Mouse (Mus musculus): ENCODE data around the gene Idh1.

Gene Idh1

DNA sequence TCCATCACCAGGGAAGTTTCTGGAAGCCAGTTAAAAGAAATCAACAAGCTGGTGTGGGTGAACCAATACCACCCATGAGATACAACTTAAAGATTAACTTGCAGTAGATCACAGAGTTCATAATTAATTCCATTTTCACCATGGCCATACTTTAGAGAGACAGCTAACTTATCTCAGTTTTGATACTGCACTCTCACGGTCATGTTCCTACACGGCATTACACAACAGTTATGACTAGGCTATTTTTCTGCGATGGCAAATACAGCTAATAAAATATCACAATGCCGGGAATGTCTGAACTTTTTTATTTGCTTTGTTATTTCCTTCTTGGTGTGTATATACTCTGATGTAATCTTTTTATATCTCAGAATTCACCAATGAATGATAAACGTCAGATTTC lies 9.4 kb downstream of the Idh1 start:
- DNase-seq (ENCODE audit: low spot score in 2 of 2), result no peak

DNA sequence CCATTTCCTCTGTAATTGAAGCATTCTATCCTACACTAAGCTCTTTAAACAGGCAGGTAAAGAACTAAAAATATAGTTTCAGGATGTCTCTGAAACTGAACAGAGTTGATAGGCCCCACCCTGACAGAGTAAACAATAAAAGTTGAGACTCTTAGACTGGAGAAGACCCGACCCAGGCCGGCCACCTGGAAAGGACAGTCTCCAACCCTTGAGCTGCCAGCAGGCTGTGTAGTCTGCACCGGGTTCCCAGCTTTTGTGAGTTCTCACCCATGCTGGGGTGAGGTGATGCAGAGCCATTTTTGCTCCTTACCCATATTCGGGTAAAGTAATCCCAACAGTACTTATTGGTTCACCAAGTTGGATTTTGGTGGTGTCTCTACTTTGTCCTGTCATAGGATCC lies 10.1 kb downstream of the Idh1 start:
- DNase-seq (ENCODE audit: low spot score in 2 of 2), result no peak

DNA sequence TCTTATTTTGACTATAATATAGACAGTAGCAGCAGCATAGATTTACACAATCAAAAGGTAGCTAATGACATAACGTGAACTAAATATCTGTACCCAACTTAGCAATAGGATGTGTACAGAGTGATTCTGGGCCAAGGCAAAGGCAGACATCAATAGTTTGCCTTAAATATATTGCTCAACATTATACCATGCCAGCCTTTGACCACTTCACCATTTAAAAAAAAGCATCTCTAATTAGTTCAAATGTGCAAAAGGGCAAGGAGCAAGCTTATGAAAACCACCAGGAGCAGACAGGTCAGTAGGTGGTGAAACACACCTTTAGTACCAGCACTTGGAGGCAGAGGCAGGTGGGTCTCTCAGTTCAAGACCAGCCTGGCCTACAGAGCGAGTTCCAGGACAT lies 12.6 kb downstream of the Idh1 start:
- no peak for DNase-seq (ENCODE audit: low spot score in 2 of 2)

DNA sequence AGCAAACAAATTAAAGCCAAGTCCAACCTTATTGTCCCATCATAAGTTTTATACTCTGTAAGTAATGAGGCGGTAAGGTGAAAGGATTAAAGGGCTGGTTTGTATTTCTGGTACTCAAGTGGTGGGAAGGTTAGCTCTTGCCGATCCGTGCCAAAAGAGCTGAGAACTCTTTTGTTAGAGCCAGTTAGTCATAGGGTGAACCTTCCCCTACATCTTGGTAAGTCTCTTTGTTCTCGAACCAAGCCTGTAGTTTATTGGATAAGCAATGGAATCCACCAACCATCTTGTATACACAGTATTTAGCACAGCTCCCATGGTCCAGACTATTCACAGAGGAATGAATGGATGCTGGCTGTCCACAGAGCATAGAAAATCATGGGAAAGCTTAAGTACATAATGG lies 14.7 kb downstream of the Idh1 start:
- no peak for DNase-seq (ENCODE audit: low spot score in 2 of 2)

DNA sequence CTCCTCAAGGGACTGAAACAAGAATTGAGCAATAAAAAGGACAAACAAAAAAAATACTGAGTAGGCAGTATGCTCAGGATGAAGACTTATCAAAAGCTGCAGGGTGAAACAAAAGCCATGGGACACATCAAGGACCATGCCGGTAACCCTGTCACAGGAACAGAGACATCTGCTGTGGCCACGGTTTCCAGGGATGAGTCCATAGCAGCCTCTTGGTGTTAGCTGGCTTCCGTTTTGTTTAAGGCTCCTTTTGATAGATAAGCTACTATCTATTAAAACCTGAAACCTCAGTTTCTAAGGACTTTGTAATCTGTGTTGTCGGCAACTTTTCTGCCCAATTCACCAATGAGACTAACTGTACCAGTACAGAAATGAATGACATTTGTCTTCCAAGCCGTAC lies 16.4 kb downstream of the Idh1 start:
- no peak for DNase-seq (ENCODE audit: low spot score in 2 of 2)

DNA sequence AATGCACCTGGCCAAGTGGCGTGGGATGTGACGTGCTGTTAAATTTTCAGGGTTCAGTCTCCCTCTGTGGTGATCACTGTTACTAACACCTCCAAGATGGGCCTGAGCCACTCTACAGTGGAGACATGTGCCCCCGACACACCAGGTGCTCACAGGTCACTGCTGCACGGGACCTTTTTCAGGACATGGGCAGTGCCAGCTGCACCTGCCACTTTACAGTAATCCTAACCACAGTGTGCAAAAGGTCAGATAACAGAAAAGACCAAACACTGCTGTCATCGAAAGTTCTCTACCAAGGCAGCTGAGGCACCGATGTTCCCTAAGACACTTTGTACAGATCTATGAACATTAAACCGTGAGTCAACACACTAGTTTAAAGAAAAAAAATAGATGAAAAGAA lies 16.8 kb downstream of the Idh1 start:
- no peak for DNase-seq (ENCODE audit: low spot score in 2 of 2)

DNA sequence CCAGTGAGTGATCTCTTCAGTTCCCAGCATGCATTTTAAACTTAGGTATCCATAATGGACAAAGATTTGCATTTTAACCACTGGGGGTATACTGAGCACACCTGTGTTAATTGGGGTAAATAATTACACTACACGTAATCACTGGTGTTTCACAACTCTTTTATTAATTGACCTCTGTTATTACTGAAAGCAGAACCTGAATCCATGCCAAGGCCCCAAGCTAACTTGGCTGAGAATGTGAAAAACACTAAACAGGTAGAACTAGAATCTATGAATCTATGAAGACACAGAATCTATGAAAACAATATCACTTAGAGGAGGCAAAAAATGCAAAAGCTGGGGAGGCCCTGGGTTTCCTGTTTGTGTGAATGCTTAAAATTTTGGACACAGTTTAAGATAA lies 18.8 kb downstream of the Idh1 start:
- no peak for DNase-seq (ENCODE audit: low spot score in 2 of 2)

DNA sequence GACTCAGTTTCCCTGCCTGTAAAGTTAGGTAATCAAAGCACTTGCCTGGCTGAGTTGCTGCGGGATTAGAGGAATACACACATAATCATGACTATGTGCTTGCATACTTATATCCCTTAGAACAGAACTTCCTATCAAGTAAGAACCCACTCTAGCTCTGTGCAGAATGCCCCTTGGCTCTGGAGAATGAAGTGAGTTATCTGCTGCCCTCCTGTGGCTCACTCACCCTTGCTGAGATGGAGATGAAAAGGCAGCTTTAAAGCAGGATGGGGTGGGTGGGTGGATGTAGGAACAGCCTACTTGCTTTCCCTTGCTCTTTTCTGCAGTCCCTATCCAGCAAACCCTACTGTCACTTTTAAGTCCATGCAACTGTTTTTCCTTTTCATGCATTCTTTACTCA lies 24.1 kb downstream of the Idh1 start:
- DNase-seq (ENCODE audit: low spot score in 2 of 2), result no peak

DNA sequence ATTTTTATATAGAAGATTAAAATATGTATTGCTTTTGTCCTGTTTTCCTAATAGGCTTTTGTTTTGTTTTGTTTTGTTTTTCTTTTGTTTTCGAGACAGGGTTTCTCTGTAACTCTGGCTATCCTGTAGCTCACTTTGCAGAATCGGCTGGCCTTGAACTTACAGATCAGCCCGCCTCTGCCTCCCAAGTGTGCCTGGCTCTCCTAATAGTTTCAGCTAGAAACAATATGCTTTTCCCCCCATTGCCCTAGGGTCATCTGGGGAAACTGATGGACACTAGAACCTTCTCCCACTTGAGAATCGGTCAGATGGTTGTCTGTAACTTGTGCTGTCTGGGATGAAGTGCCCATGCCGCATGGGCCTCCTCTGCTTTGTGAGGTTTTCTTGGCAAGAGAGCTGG lies 30.2 kb downstream of the Idh1 start:
- DNase-seq (ENCODE audit: low spot score in 2 of 2), result no peak

DNA sequence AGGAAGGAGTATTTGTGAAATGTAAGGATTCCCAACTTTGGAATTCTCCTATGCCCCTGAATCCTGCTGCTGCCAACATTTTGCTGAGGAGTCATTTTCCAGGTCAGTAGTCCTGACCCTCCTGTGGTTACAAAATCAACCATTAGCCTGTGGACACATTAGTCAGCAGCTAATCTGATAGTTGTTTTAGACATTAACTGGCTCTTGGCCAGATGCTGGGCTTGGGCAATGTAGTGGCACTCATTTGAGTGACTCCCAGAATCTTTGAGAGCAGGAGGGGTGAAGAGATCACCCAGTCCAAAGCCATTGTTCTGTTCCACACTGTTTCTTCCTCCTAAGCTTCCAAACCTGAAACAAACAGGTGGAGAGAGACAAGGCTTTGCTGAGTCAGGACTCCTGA lies 31.5 kb downstream of the Idh1 start:
- no peak for DNase-seq (ENCODE audit: low spot score in 2 of 2)

DNA sequence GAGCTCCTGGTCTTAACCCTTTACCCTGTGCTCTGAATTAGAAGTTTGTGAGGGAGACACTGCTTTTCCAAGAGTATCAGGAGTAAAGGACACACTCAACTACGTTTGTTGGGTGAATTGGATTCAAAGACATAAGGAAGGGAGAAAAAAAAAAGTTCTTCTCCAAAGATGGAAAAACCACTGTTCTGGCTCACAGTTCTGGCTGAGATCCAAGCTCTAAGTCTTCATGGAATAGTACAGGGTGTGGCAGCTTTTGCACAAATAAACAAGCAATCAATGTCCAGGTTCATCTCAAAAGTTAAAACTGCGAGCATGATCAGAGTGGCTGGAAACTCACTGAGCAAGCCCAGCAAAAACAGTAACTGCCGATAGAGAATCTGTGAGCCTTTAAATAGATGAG lies 38.3 kb downstream of the Idh1 start:
- no peak for DNase-seq (ENCODE audit: low spot score in 2 of 2)

DNA sequence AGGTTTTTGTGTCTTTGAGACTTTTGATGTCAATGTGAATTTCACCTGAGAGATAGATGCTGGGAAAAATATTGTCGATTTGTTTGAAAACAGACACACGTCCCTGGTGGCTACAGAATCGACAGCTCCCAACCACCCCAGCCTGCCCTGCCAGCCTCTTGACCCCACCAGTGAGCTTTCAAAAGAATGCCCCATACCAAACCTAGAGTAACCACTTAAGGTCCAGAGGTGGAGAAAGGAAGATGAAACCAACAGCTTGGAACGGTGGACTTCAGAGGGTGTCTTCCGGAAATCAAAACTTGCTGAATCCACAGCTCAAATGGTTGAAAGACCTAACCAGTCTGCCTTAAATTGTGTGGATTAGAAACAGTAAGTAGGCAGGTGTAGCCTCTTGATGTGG lies 39.0 kb downstream of the Idh1 start:
- DNase-seq (ENCODE audit: low spot score in 2 of 2), result no peak

DNA sequence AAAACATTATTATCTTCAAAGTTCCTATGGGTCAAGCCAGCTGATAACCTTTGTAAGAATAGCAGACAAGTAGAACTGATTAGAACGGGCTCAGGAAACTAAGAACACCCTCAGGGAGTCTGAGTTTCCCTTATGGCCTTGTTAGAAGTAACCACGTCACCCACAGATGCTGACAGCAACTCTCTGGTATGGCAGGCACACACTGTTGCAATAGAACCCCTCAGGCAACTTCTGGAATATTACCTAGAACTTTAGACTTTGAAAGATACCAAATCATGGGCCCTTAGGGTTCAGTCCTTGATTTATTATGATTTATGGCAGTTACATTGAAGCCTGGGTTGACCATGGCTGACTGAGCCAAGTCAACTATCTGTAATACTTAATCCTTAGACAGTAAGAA lies 39.7 kb downstream of the Idh1 start:
- DNase-seq (ENCODE audit: low spot score in 2 of 2), result no peak

DNA sequence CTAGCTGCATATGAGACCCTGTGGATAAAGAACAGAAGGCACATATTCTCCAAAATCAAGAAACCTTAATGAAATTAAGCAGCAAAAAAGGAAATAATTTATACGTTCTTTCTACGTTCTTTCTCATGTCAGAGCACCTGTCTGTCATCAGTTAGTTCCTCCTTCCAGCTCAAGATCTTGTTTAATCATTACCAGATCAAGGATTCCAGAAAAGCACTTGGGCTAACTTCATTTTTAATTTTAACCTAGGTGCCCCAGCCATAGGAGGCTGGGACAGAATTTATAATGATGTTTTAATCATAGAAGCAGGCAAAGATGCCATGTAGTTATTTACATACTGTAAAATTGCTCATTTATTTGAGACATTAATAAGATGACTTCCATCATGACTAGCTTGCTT lies 41.5 kb downstream of the Idh1 start:
- DNase-seq (ENCODE audit: low spot score in 2 of 2), result no peak

DNA sequence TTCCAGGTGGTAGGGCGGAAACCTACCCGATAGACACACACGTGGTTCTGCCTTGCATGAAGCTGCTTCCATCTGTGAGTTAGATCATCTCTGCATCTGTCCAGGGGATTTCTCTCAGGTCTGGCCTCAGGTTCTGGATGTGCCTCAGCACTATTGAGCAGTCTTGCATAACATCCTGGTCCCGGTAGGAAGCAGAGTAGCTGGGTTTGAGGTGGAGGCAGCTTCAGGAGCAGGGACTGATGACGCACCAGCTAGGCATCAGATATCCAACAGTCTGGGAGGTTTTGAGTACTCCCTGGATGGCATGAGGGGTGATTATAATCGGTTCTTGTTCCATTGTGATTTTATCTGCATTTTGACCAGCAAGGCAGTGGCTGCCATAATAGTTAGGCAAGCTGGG lies 48.7 kb downstream of the Idh1 start:
- DNase-seq (ENCODE audit: low spot score in 2 of 2), result no peak

DNA sequence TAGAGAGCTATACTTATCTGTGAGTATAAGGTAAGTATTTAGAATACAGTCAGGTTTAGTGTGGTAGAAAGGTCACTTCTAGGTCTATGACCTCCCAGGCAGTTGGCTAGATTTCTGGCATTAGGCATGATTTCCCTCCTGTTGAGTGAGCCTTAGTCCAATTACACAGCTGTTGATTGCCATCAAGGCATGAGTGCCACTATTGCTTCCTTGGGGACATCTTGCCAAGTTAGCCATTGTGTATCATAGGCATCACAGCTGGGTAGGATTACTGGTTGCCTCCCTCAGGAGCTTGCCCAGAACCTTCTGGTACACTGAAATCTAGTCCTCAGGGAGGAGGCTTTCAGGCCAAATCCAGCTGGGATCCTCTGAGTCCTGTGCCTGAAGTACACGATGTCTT lies 53.5 kb downstream of the Idh1 start:
- DNase-seq (ENCODE audit: low spot score in 2 of 2), result no peak

DNA sequence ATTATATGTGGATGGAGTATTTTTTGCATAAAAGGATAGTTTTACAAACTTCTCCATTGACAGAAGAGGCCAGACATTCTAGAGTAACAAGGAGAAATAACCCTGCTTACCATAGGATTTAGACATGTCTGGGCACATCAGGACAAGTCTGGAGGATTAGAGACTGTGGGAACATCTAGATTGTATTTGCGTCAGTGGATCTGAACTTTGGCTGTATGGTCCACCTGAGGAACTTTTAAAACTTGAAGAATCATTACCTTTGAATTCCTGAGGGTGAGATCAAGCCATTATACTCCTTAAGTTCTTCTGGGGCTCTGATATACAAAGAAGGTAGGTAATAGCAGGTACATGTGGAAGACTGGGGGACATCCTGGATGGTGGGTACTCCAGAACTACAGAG lies 54.6 kb downstream of the Idh1 start:
- DNase-seq (ENCODE audit: low spot score in 2 of 2), result no peak

DNA sequence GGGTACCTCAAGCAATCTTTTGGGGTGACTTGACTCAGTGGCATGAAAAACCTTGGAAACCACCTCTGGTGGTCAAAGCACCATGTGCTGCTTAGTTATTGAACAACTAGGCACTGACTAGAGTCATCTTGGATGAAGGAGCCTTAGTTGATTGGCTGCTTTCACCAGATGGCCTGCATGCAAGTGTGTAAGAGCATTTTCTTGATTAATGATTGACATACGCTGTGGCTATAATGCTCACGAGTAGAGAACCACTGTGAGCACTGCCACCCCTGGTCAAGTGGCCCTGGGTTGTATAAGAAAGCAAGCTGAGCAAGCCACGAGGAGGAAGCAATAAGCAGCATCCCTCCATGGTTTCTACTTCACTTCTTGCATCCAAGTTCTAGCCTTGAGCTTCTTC lies 56.1 kb downstream of the Idh1 start:
- DNase-seq (ENCODE audit: low spot score in 2 of 2), result no peak

DNA sequence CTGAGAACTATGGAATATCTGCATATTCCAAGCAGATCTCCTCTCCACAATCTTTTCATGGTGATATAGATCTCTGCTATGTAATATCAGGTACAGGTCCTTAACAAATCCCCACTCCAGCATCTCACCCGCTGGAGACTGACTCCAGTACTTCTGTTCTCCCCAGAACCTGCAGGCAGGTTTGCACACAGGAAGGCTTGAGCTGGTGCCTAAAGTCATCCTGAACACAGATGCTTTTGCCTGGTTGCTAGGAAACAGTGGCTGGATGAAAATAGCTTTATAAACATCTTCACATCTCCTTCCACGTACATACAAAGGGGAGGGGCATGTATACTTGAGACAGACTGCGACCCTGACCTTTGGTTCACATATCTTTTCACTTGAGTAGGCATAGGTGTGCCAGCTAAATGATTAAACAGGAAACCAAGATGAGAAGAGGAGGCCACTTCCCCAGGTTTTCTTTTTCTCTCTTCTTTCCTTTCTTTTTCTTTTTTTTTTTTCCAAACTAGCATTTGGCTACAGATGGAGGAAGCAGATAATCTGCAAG lies 56.6 kb downstream of the Idh1 start:
- DNase-seq (ENCODE audit: low spot score in 2 of 2), result no peak

DNA sequence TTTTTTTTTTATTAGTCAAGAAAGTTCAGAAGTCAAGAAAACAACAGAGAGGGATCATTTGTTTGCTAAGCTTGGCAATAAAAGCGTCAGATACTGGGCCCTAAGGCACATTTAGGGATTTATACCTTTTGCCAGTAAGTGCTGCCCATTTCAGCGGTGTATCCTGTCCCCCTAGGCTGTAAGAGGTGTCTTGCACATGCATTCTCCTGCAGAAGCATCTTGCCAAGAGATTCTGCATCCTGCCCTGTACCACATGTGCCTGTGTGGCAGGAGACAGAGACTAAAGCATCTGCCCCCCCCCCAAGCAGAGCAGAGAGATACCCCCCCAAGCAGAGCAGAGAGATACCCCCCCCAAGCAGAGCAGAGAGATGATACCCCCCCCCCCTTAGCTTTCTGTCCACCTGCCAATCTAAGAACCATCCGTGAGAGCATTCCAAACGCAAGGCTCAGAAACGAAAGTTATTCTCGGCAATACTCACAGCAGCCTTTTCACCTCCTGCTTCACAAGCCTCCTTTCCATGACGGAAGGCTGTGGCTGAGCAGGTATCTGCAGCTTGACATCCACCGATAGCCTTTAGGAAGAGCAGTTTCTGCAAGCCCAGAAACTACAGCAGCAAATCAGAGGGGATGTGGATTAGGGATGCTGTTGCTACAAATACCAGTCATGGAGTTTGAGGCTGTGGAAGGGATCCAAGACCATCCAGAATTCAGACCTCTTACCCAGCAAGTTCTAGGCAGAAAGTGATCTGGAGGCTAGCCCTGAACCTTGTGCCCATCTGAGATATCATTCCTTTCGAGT lies 63.5 kb downstream of the Idh1 start, which contains the start of gene D630023F18Rik:
D630023F18Rik (minus strand) TSS at position 641 of the 799 bp plus-strand sequence.
- peak in 1 of 2 experiments; percentile 5 for DNase-seq (ENCODE audit: low spot score in 2 of 2)

DNA sequence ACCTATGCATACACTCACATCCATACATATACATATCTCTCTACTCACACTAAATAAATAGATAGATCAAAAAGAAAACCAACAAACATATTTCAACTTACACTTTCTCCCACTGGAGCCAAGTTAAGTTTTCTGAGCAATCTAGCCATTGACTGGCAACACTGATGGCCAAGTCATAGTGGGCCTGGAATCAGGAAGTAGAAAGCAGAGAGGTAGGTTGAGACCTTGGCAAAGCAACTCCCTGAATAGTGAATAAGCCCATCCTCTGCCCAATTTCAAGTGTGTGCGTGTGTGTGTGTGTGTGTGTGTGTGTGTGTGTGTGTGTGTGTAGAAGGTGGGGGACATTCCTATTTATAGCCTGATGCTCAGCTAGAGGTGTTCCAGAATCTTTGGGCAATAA lies 66.9 kb downstream of the Idh1 start, which contains the start of gene Gm28845:
Gm28845 (minus strand) TSS at position 121 of the 400 bp plus-strand sequence.
- no peak for DNase-seq (ENCODE audit: low spot score in 2 of 2)

DNA sequence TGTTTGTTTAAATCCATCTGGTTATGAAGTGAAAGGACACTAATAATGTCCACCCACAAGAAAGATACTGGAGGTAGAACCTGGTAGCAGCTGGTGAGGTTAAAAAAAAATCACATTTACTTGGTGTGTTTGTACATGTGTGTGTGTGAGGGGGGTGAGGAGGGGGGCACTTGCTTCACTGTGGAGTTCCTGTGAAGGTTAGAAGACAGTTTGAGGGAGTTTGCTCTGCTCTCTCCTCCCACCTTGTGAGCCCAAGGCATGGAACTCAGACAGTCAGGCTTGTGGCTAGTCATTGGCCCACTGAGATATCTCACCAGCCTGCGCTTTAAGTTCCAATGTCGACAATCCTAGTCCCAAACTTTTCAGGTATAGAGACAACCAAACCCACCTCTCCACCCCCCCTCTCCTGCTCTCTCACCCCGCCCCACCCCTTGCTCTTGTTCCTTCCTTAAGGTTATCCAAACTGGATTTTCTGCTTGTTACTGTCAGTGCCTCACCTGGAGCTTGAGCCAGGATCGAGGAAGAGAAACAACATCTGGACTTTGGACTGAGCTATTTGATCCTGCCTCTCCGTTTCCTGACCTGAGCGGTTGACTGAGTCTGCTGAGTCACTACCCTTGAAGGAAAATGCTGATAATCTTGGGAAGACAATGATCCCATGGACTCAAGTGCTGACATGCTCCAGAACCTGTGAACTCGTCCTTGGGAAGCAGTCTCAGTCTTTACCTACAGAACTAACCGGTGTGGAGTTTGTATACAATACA lies 68.0 kb downstream of the Idh1 start:
- DNase-seq (ENCODE audit: low spot score in 2 of 2), result no peak

All from right cerebral cortex, postnatal 36 days (tissue).